17 mouse cellular contexts compared by ENCODE assay signal in the genomic region with DNA sequence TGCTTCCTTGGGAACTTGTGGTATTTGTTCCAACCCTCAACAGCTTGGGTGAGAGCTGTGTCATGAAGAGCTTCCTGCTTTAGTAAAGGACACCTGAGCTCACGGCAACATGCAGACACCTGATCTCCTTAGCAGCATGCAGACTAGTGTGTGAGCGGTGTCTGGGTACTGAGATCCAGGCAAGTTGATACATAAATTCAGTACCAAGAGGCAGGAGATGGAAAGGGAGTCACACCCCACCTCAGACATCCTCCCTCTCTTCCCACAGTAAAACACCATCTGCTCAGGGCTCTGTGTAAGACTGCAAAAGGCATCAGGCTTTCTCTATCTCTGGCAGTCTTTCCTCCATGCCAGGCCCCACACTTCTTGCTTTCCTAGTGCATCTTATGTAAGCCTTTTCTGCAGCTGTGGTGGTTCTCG.
DNase-seq lines count a peak whose midpoint lies in the region; ATAC-seq lines count a peak whose summit lies in the region.
"Had no signal": no experiment of that assay in that cellular context is flagged by ENCODE, and none has a peak within 500 bp of the region (broad histone marks: within the 10 kb centered on the region; RNA-seq: fewer than 3 reads in every experiment).

No protein-coding gene starts in this region.

- WGBS in embryonic facial prominence, embryonic 10.5 days = 86% methylated on average over 3 of the region's 3 CpGs
- 62% methylated on average over 3 of the region's 3 CpGs for WGBS in embryonic facial prominence, embryonic 14.5 days

- H3K9me3 ChIP-seq in embryonic facial prominence, embryonic 10.5 days = no peaks in the 10 kb centered on the region
- H3K9me3 ChIP-seq in embryonic facial prominence, embryonic 14.5 days (ENCODE audit: control insufficient read depth, low read length) = 0 out of 2 replicates have a peak, but pooled peaks cover 3% of the 10 kb centered on the region
- H3K9me3 ChIP-seq: hindbrain, embryonic 15.5 days; liver, embryonic 15.5 days had no signal

- no peak overlapping the region for H3K4me2 ChIP-seq in embryonic facial prominence, embryonic 14.5 days (ENCODE audit: low read depth, low read length)
- H3K4me2 ChIP-seq: hindbrain, embryonic 15.5 days; limb, embryonic 13.5 days; liver, embryonic 15.5 days had no signal

- H3K4me3 ChIP-seq in embryonic facial prominence, embryonic 10.5 days = no peak overlapping the region
- no peak overlapping the region for H3K4me3 ChIP-seq in embryonic facial prominence, embryonic 14.5 days (ENCODE audit: low read depth, low read length)
- H3K4me3 ChIP-seq: hindbrain, embryonic 15.5 days; limb, embryonic 13.5 days; liver, embryonic 15.5 days had no signal

- H3K27me3 ChIP-seq in embryonic facial prominence, embryonic 10.5 days (replicated peaks; ENCODE audit: low read depth, poor library complexity, severe bottlenecking) = no peaks in the 10 kb centered on the region
- no peaks in the 10 kb centered on the region for H3K27me3 ChIP-seq in embryonic facial prominence, embryonic 14.5 days (replicated peaks; ENCODE audit: control insufficient read depth, insufficient read depth, low read length)
- H3K27me3 ChIP-seq: hindbrain, embryonic 15.5 days; limb, embryonic 13.5 days; liver, embryonic 15.5 days had no signal

- peak; percentile 12 for DNase-seq in embryonic facial prominence, embryonic 10.5 days (ENCODE audit: low spot score)
- peak; percentile 56 for DNase-seq in embryonic facial prominence, embryonic 14.5 days (ENCODE audit: low spot score)
- DNase-seq in layer of hippocampus, adult 9-11 months = peak; percentile 79
- DNase-seq in right cerebral cortex, adult 2 months (ENCODE audit: low spot score in 2 of 2) = peak; percentile 63 to 67
- DNase-seq in cerebellum, postnatal 14 days = no peak
- no peak for DNase-seq in gastrocnemius, postnatal 10 days
- no peak for DNase-seq in natural killer cell, adult 2 months (ENCODE audit: low spot score in 2 of 2)
- DNase-seq: adrenal gland, adult 2 months; cerebellum, adult 18-20 months; kidney, adult 18-20 months; kidney, postnatal 4 days; thymus, adult 18-20 months had no signal

- H3K27ac ChIP-seq in embryonic facial prominence, embryonic 10.5 days (replicated peaks) = no peak overlapping the region
- H3K27ac ChIP-seq in embryonic facial prominence, embryonic 14.5 days (replicated peaks; ENCODE audit: low read depth, low read length) = no peak overlapping the region
- H3K27ac ChIP-seq: hindbrain, embryonic 15.5 days; limb, embryonic 13.5 days; liver, embryonic 15.5 days had no signal

- peak; percentile 74 for ATAC-seq in embryonic facial prominence, embryonic 14.5 days (ENCODE audit: low read depth)
- ATAC-seq: CD4-positive, CD25-positive, alpha-beta regulatory T cell, adult 4 months; forebrain, embryonic 16.5 days had no signal

- H3K4me1 ChIP-seq in embryonic facial prominence, embryonic 10.5 days = peaks cover 17% of the 10 kb centered on the region
- 0 out of 2 replicates have a peak, but pooled peaks cover 4% of the 10 kb centered on the region for H3K4me1 ChIP-seq in embryonic facial prominence, embryonic 14.5 days (ENCODE audit: control insufficient read depth, insufficient read depth, low read length)
- H3K4me1 ChIP-seq: hindbrain, embryonic 15.5 days; liver, embryonic 15.5 days had no signal

- H3K9ac ChIP-seq in embryonic facial prominence, embryonic 14.5 days (ENCODE audit: low read depth, low read length) = no peak overlapping the region
- H3K9ac ChIP-seq: hindbrain, embryonic 15.5 days; limb, embryonic 13.5 days; liver, embryonic 15.5 days had no signal

- no peaks in the 10 kb centered on the region for H3K36me3 ChIP-seq in embryonic facial prominence, embryonic 10.5 days (replicated peaks)
- H3K36me3 ChIP-seq in embryonic facial prominence, embryonic 14.5 days (ENCODE audit: control insufficient read depth, insufficient read depth, low read length) = no peaks in the 10 kb centered on the region
- H3K36me3 ChIP-seq: hindbrain, embryonic 15.5 days; limb, embryonic 13.5 days; liver, embryonic 15.5 days had no signal

Comparison
In these comparisons a context has a peak if more than half of its experiments do, and no peak if none do; other contexts are left out.
1. DNase-seq: peak in embryonic facial prominence, embryonic 10.5 days (single experiment), embryonic facial prominence, embryonic 14.5 days (single experiment), layer of hippocampus, adult 9-11 months (single experiment) and right cerebral cortex, adult 2 months (2 of 2); none in cerebellum, postnatal 14 days (0 of 2), gastrocnemius, postnatal 10 days (single experiment) and natural killer cell, adult 2 months (0 of 2).